ENCODE assay signal across 8 mouse cellular contexts in the genomic region with DNA sequence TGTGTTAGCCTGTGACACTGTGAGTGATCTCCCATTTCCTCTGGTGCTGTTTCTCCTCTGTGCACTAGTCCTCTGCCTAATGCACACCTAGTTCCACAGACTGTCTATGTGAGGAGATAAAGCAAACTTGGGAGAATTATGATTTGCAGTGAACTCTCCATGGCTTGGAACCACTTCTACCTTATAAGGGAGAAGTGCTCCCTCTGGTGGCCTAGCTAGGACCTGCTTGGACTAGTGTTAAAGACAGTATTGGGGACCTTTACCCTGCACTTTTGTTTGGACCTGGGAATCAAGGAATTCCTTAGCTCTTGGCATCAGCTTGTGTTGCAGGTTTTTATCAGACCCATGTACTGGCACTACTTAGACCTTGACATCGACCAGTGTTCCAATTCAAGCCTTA. TPM values are rescaled to one million over a fixed set of nuclear protein-coding genes. Genes with fewer than 3 reads are reported as not detected.
DNase-seq lines count a peak whose midpoint lies in the region; ATAC-seq and TF ChIP-seq lines count a peak whose summit lies in the region.

No protein-coding gene starts in this region.

- H3K27ac ChIP-seq in left cerebral cortex, adult 2 months = no peak overlapping the region
- no peak overlapping the region for H3K27ac ChIP-seq in midbrain, embryonic 10.5 days (replicated peaks)

- H3K4me1 ChIP-seq in midbrain, embryonic 10.5 days = no peaks in the 10 kb centered on the region

- peak; percentile 82 to 86; a peak in 3 of 4 replicates for ATAC-seq in hematopoietic stem cell, adult 5-6 weeks (replicated peaks in 1 of 2; ENCODE audit: insufficient read depth in 1 of 2, low FRiP score in 2 of 2, low TSS enrichment in 1 of 2, low read depth in 1 of 2, poor library complexity in 2 of 2, severe bottlenecking in 2 of 2)

- 0 out of 2 replicates have a peak, but pooled peaks cover 3% of the 10 kb centered on the region for H3K36me3 ChIP-seq in midbrain, embryonic 10.5 days

- WGBS in midbrain, embryonic 10.5 days = 24% methylated on average over 1 of the region's 1 CpGs

- H3K9me3 ChIP-seq in midbrain, embryonic 10.5 days (replicated peaks) = no peaks in the 10 kb centered on the region

- peak; percentile 76 for TF ChIP-seq CTCF in left cerebral cortex, adult 2 months (IDR thresholded peaks at IDR 0.05)

- H3K27me3 ChIP-seq in midbrain, embryonic 10.5 days (ENCODE audit: low read depth, poor library complexity, severe bottlenecking) = 0 out of 2 replicates have a peak, but pooled peaks cover 6% of the 10 kb centered on the region

- peak; percentile 11 to 16 for DNase-seq in heart, adult 9 months (ENCODE audit: low spot score in 2 of 2)
- no peak for DNase-seq in heart, adult 11 months
- peak; percentile 81 for DNase-seq in adipocyte (ENCODE audit: low spot score)
- peak; percentile 70 for DNase-seq in embryo, embryonic 10 days (ENCODE audit: low spot score)
- DNase-seq in left cerebral cortex, adult 2 months (ENCODE audit: extremely low spot score in 1 of 2, low spot score in 2 of 2) = peak; percentile 22 to 62
- DNase-seq in midbrain, embryonic 10.5 days (ENCODE audit: low spot score) = peak; percentile 33
- DNase-seq in spleen, postnatal 4 days (ENCODE audit: low spot score in 2 of 2) = peak; percentile 42 to 78

- no peak overlapping the region for H3K4me3 ChIP-seq in left cerebral cortex, adult 2 months
- H3K4me3 ChIP-seq in midbrain, embryonic 10.5 days = no peak overlapping the region

- intact Hi-C loops in left cerebral cortex, adult 2 months (cut with DNase I) = loop anchor here (5.0 to 10.0 kb wide), 3 partner anchors 42 to 395 kb away; a partner anchor contains a TSS

RNA-seq across cellular contexts. Expression of a gene that starts 18.8 kb away (rescaled TPM):
- total RNA-seq in hematopoietic stem cell, adult 5-6 weeks (2017) = 5.6 and 10.0 TPM in 2 replicates
- total RNA-seq in left cerebral cortex, adult 2 months (2021) = 10 to 100 TPM; 26.5 to 34.7 TPM
- polyA plus RNA-seq in midbrain, embryonic 10.5 days (2016; fragmentation: Nextera tagmentation; extraction: Ambion mirVana) = 11.4 and 13.8 TPM in 2 replicates

RNA-seq across cellular contexts. Expression of a gene that starts 26.4 kb away (rescaled TPM):
- total RNA-seq in hematopoietic stem cell, adult 5-6 weeks (2017) = 2.3 and 2.6 TPM in 2 replicates
- total RNA-seq in left cerebral cortex, adult 2 months (2021) = 100 to 1,000 TPM; 258 to 272 TPM
- 50.8 and 71.3 TPM in 2 replicates for polyA plus RNA-seq in midbrain, embryonic 10.5 days (2016; fragmentation: Nextera tagmentation; extraction: Ambion mirVana)

RNA-seq across cellular contexts. Expression of a gene that starts 30.1 kb away (rescaled TPM):
- total RNA-seq in hematopoietic stem cell, adult 5-6 weeks (2017) = 16.5 and 20.0 TPM in 2 replicates
- 10 to 100 TPM in 1 of 2 experiments, 1 to 10 TPM in 1; 8.8 to 10.6 TPM for total RNA-seq in left cerebral cortex, adult 2 months (2021)
- polyA plus RNA-seq in midbrain, embryonic 10.5 days (2016; fragmentation: Nextera tagmentation; extraction: Ambion mirVana) = 12.3 and 13.2 TPM in 2 replicates

RNA-seq across cellular contexts. Expression of a gene that starts 42.6 kb away (rescaled TPM):
- 13.9 and 18.6 TPM in 2 replicates for total RNA-seq in hematopoietic stem cell, adult 5-6 weeks (2017)
- total RNA-seq in left cerebral cortex, adult 2 months (2021) = 1 to 10 TPM; 2.8 to 7.7 TPM
- 17.0 and 18.7 TPM in 2 replicates for polyA plus RNA-seq in midbrain, embryonic 10.5 days (2016; fragmentation: Nextera tagmentation; extraction: Ambion mirVana)

RNA-seq across cellular contexts. Expression of a gene that starts 42.6 kb away (rescaled TPM):
- total RNA-seq in hematopoietic stem cell, adult 5-6 weeks (2017) = 20.1 and 33.5 TPM in 2 replicates
- 1 to 10 TPM; 3.6 to 3.8 TPM for total RNA-seq in left cerebral cortex, adult 2 months (2021)
- 4.6 and 5.4 TPM in 2 replicates for polyA plus RNA-seq in midbrain, embryonic 10.5 days (2016; fragmentation: Nextera tagmentation; extraction: Ambion mirVana)

Comparison
In these comparisons a context has a peak if more than half of its experiments do, and no peak if none do; other contexts are left out.
1. RNA of a gene that starts 26.4 kb away (total RNA-seq): 258 to 272 TPM in left cerebral cortex, adult 2 months; 2.3 to 2.6 TPM in hematopoietic stem cell, adult 5-6 weeks; every median in the first group is over 10 times any median in the second.